Mouse (Mus musculus): ENCODE measurements at regions not wholly inside any gene's neighbourhood (a gene's known extent, or its start where the extent isn't known, plus 50 kb on each side); places are given as distances from the start of the nearest gene placed in this dataset.

DNA sequence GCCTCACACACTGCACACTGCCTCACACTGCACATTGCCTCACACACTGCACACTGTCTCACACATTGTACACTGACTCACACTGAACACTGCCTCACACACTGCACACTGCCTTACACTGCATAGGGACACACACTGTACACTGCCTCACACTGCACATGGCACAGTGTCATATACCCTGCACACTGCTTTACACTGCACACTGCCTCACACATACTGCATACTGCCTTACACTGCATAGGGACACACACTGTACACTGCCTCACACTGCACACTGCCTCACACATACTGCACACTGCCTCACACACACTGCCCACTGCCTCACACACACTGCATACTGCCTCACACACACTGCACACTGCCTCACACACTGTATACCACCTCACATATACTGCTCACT lies 76.8 kb upstream of the Eomes start:
- Histone ChIP-seq H3K27me3 (ENCODE audit: control insufficient read depth, insufficient read depth, low read length) (no peaks in the 10 kb centered on the region), H3K36me3 (ENCODE audit: control insufficient read depth, insufficient read depth, low read length) (no peaks in the 10 kb centered on the region), H3K79me2 (ENCODE audit: control insufficient read depth, insufficient read depth, low read length) (no peaks in the 10 kb centered on the region), H3K4me3 (ENCODE audit: insufficient read depth, low read depth, low read length) (no peak overlapping the region), H3K9ac (ENCODE audit: low read depth, low read length) (no peak overlapping the region), H3K27ac (replicated peaks; ENCODE audit: insufficient read depth, low read depth, low read length) (no peak overlapping the region), H3K4me1 (ENCODE audit: control insufficient read depth, insufficient read depth, low read length) (no peaks in the 10 kb centered on the region)
- DNase-seq (ENCODE audit: extremely low read depth, low read depth, low spot score), result no peak
- no peak for TF ChIP-seq POLR2A (IDR thresholded peaks at IDR 0.05; ENCODE audit: extremely low read depth, insufficient read depth, low read length)
- no peak for TF ChIP-seq CTCF (IDR thresholded peaks at IDR 0.05; ENCODE audit: low read depth, low read length)

DNA sequence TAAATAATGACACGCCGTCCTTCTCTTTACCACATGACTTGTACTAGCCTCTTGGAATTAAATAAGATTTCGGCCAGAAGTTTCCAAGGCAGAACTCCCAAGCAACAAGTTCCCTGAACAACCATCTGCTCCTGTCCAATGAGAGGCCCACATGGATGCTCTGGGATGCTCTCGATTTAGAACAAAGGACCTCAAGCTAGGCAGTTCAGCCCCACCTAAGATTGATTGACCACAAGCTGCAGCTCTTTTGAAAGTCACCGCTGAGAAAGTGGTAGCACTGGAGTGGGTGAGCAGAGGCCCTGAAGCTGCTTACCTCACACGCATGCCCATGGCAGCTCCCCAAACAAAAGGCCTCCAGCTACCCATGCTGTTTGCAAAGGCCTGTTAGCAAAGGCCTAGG lies 73.1 kb upstream of the Eomes start:
- Histone ChIP-seq H3K4me3 (ENCODE audit: insufficient read depth, low read depth, low read length) (no peak overlapping the region), H3K4me1 (ENCODE audit: control insufficient read depth, insufficient read depth, low read length) (no peaks in the 10 kb centered on the region), H3K27ac (replicated peaks; ENCODE audit: insufficient read depth, low read depth, low read length) (no peak overlapping the region), H3K36me3 (ENCODE audit: control insufficient read depth, insufficient read depth, low read length) (no peaks in the 10 kb centered on the region), H3K79me2 (ENCODE audit: control insufficient read depth, insufficient read depth, low read length) (no peaks in the 10 kb centered on the region), H3K27me3 (ENCODE audit: control insufficient read depth, insufficient read depth, low read length) (no peaks in the 10 kb centered on the region), H3K9ac (ENCODE audit: low read depth, low read length) (no peak overlapping the region)
- no peak for DNase-seq (ENCODE audit: extremely low read depth, low read depth, low spot score)
- 71% methylated on average over 6 of the region's 6 CpGs for WGBS
- no peak for TF ChIP-seq CTCF (IDR thresholded peaks at IDR 0.05; ENCODE audit: low read depth, low read length)
- TF ChIP-seq POLR2A (IDR thresholded peaks at IDR 0.05; ENCODE audit: extremely low read depth, insufficient read depth, low read length), result no peak

DNA sequence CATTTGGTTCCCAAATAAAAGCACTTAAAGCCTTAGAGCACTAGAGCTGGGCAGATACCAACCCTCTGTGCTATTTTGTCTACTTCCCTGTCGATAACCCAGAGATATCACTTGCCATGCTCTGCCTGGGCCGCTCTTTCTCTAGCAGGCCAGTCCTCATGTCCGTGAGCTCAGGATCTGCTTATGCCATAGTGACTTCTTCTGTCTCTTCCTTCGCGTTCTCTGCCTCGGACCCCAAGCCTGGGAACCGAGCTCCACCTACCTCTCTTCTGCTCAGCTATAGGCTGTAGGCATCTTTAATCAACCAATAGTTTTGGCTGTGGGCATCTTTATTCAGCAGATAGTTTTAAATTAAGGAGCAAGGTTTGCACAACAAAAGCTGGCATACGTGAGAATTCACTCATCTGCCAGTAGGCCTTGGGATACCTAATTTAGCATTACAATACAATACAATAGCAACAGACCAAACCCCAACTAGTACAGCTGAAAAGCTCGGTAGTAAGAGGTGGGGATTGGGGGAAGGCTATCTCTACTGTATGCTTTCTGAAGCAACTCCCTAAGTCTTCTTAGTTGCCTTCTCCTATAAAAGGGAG lies 72.0 kb upstream of the Eomes start:
- DNase-seq (ENCODE audit: extremely low read depth, low read depth, low spot score), result no peak
- Histone ChIP-seq H3K36me3 (ENCODE audit: control insufficient read depth, insufficient read depth, low read length) (no peaks in the 10 kb centered on the region), H3K4me1 (ENCODE audit: control insufficient read depth, insufficient read depth, low read length) (no peaks in the 10 kb centered on the region), H3K4me3 (ENCODE audit: insufficient read depth, low read depth, low read length) (no peak overlapping the region), H3K27ac (replicated peaks; ENCODE audit: insufficient read depth, low read depth, low read length) (no peak overlapping the region), H3K27me3 (ENCODE audit: control insufficient read depth, insufficient read depth, low read length) (no peaks in the 10 kb centered on the region), H3K9ac (ENCODE audit: low read depth, low read length) (no peak overlapping the region), H3K79me2 (ENCODE audit: control insufficient read depth, insufficient read depth, low read length) (no peaks in the 10 kb centered on the region)
- no peak for TF ChIP-seq CTCF (IDR thresholded peaks at IDR 0.05; ENCODE audit: low read depth, low read length)
- TF ChIP-seq POLR2A (IDR thresholded peaks at IDR 0.05; ENCODE audit: extremely low read depth, insufficient read depth, low read length), result no peak
- WGBS, result 83% methylated on average over 9 of the region's 9 CpGs

DNA sequence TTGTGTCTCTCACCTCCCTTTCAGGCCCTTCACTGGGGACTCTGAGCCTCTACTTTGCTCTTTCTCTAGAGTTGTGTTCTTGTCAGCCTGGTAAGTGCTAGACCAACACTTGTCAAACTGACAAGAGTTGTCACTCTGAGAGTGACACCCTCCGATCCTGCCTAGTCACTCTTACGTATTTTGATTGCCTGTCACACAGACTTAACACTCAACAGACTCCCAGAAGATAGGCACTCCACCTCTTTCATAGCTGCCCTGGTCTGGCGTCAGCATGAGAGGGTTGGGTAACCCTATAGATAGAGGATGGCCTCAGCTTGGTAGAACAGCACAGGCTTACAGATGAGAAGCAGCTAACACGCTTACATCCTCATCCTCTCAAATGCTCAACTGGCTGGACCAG lies 62.0 kb upstream of the Eomes start:
- Histone ChIP-seq H3K27ac (replicated peaks; ENCODE audit: insufficient read depth, low read depth, low read length) (no peak overlapping the region), H3K4me3 (ENCODE audit: insufficient read depth, low read depth, low read length) (no peak overlapping the region), H3K9ac (ENCODE audit: low read depth, low read length) (no peak overlapping the region), H3K27me3 (ENCODE audit: control insufficient read depth, insufficient read depth, low read length) (no peaks in the 10 kb centered on the region), H3K79me2 (ENCODE audit: control insufficient read depth, insufficient read depth, low read length) (no peaks in the 10 kb centered on the region), H3K36me3 (ENCODE audit: control insufficient read depth, insufficient read depth, low read length) (no peaks in the 10 kb centered on the region), H3K4me1 (ENCODE audit: control insufficient read depth, insufficient read depth, low read length) (no peaks in the 10 kb centered on the region)
- TF ChIP-seq POLR2A (IDR thresholded peaks at IDR 0.05; ENCODE audit: extremely low read depth, insufficient read depth, low read length) (no peak), CTCF (IDR thresholded peaks at IDR 0.05; ENCODE audit: low read depth, low read length) (no peak)
- DNase-seq (ENCODE audit: extremely low read depth, low read depth, low spot score), result no peak
- 78% methylated on average over 4 of the region's 4 CpGs for WGBS

DNA sequence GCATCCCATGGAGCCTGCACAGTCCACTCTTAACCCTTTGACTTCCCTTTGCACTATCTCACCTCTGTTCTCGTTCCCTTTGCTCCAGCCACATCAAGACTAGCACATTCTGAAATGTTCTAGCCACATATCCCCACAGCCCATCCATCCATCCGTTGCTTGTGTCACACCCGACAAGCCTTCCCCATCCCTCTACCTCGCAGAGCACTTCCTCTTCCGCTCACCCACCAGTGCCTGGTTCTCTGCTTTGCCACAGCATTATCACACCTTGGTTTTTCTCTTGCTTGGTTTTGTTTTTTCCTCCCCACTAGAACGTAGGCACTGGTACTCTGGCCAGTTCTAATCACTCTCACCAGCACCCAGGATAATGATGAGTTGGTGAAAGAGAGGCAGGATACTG lies 61.5 kb upstream of the Eomes start:
- TF ChIP-seq CTCF (IDR thresholded peaks at IDR 0.05; ENCODE audit: low read depth, low read length) (no peak), POLR2A (IDR thresholded peaks at IDR 0.05; ENCODE audit: extremely low read depth, insufficient read depth, low read length) (no peak)
- Histone ChIP-seq H3K27ac (replicated peaks; ENCODE audit: insufficient read depth, low read depth, low read length) (no peak overlapping the region), H3K27me3 (ENCODE audit: control insufficient read depth, insufficient read depth, low read length) (no peaks in the 10 kb centered on the region), H3K36me3 (ENCODE audit: control insufficient read depth, insufficient read depth, low read length) (no peaks in the 10 kb centered on the region), H3K9ac (ENCODE audit: low read depth, low read length) (no peak overlapping the region), H3K4me1 (ENCODE audit: control insufficient read depth, insufficient read depth, low read length) (no peaks in the 10 kb centered on the region), H3K79me2 (ENCODE audit: control insufficient read depth, insufficient read depth, low read length) (no peaks in the 10 kb centered on the region), H3K4me3 (ENCODE audit: insufficient read depth, low read depth, low read length) (no peak overlapping the region)
- DNase-seq (ENCODE audit: extremely low read depth, low read depth, low spot score), result no peak
- 86% methylated on average over 6 of the region's 6 CpGs for WGBS

DNA sequence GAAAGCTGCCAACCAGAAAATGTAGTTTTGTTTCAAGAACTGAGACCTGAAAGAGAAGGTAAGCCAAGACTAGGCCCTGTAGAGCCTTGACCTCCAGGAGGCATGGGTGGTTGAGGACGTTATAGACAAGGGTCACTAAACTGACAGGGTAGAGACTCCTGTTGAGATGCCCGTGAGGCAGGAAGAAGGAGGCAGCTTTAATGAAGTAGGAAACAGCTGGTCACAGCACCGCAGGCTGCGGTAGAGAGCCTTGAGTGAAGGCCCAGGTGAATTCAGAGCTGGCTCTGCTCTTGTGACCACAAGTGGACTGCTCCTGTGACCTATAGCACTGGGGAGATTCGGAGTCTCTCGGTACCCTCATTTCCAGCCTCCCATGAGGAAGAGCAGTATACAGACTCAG lies 53.7 kb upstream of the Eomes start:
- DNase-seq (ENCODE audit: extremely low read depth, low read depth, low spot score), result no peak
- 79% methylated on average over 6 of the region's 6 CpGs for WGBS
- TF ChIP-seq POLR2A (IDR thresholded peaks at IDR 0.05; ENCODE audit: extremely low read depth, insufficient read depth, low read length), result no peak
- TF ChIP-seq CTCF (IDR thresholded peaks at IDR 0.05; ENCODE audit: low read depth, low read length), result no peak
- Histone ChIP-seq H3K9ac (ENCODE audit: low read depth, low read length) (no peak overlapping the region), H3K4me3 (ENCODE audit: insufficient read depth, low read depth, low read length) (no peak overlapping the region), H3K36me3 (ENCODE audit: control insufficient read depth, insufficient read depth, low read length) (no peaks in the 10 kb centered on the region), H3K27ac (replicated peaks; ENCODE audit: insufficient read depth, low read depth, low read length) (no peak overlapping the region), H3K79me2 (ENCODE audit: control insufficient read depth, insufficient read depth, low read length) (no peaks in the 10 kb centered on the region), H3K4me1 (ENCODE audit: control insufficient read depth, insufficient read depth, low read length) (no peaks in the 10 kb centered on the region), H3K27me3 (ENCODE audit: control insufficient read depth, insufficient read depth, low read length) (no peaks in the 10 kb centered on the region)

Measured in liver, adult 2 months (tissue).